In genomic region chr13:60518010-60518409, GRCm38 (mm10) we compare ENCODE assay signal across 25 mouse cellular contexts.
A peak's percentile ranks its signal among the peaks of the same experiment; 100 is the strongest.
DNase-seq lines count a peak whose midpoint lies in the region; ATAC-seq and TF ChIP-seq lines count a peak whose summit lies in the region.
"Had no signal": no experiment of that assay in that cellular context is flagged by ENCODE, and none has a peak within 500 bp of the region (broad histone marks: within the 10 kb centered on the region; RNA-seq: fewer than 3 reads in every experiment).

No protein-coding gene starts in this region.

- no peak overlapping the region for H3K27ac ChIP-seq in kidney, embryonic 15.5 days
- no peak overlapping the region for H3K27ac ChIP-seq in kidney, embryonic 14.5 days (ENCODE audit: low read depth, low read length)
- no peak overlapping the region for H3K27ac ChIP-seq in kidney, postnatal 0 days
- H3K27ac ChIP-seq: embryonic facial prominence, embryonic 10.5 days; embryonic facial prominence, embryonic 12.5 days; forebrain, embryonic 13.5 days had no signal

- no peak overlapping the region for H3K4me3 ChIP-seq in kidney, embryonic 15.5 days (replicated peaks)
- no peak overlapping the region for H3K4me3 ChIP-seq in kidney, embryonic 14.5 days (ENCODE audit: low read length)
- H3K4me3 ChIP-seq in kidney, postnatal 0 days (replicated peaks; ENCODE audit: low read depth, low read length): no peak overlapping the region
- H3K4me3 ChIP-seq: embryonic facial prominence, embryonic 10.5 days; embryonic facial prominence, embryonic 12.5 days; forebrain, embryonic 13.5 days had no signal

- 65% methylated on average over 2 of the region's 2 CpGs for WGBS in kidney, embryonic 15.5 days
- 82% methylated on average over 2 of the region's 2 CpGs for WGBS in kidney, embryonic 14.5 days
- WGBS in kidney, postnatal 0 days: 65% methylated on average over 2 of the region's 2 CpGs

- H3K36me3 ChIP-seq in kidney, embryonic 15.5 days: no peaks in the 10 kb centered on the region
- no peaks in the 10 kb centered on the region for H3K36me3 ChIP-seq in kidney, embryonic 14.5 days (ENCODE audit: control insufficient read depth, insufficient read depth, low read length)
- no peaks in the 10 kb centered on the region for H3K36me3 ChIP-seq in kidney, postnatal 0 days (ENCODE audit: insufficient read depth, low read length)
- H3K36me3 ChIP-seq: embryonic facial prominence, embryonic 10.5 days; embryonic facial prominence, embryonic 12.5 days; G1E had no signal

- no peak overlapping the region for H3K4me2 ChIP-seq in kidney, embryonic 15.5 days
- no peak overlapping the region for H3K4me2 ChIP-seq in kidney, embryonic 14.5 days (replicated peaks; ENCODE audit: low read depth, low read length)
- no peak overlapping the region for H3K4me2 ChIP-seq in kidney, postnatal 0 days (ENCODE audit: low read length)
- H3K4me2 ChIP-seq: embryonic facial prominence, embryonic 12.5 days; forebrain, embryonic 13.5 days had no signal

- no peak overlapping the region for H3K9ac ChIP-seq in kidney, embryonic 15.5 days
- no peak overlapping the region for H3K9ac ChIP-seq in kidney, embryonic 14.5 days (ENCODE audit: low read depth, low read length)
- H3K9ac ChIP-seq in kidney, postnatal 0 days (ENCODE audit: low read depth, low read length): no peak overlapping the region
- H3K9ac ChIP-seq: embryonic facial prominence, embryonic 12.5 days; forebrain, embryonic 13.5 days had no signal

- intact Hi-C loops in heart, postnatal 36 days (cut with DNase I): no loop called here

- no peak for TF ChIP-seq CTCF in kidney, postnatal 0 days (IDR thresholded peaks at IDR 0.05; ENCODE audit: low read depth)

- peak; percentile 42 for DNase-seq in heart, adult 11 months
- DNase-seq in heart, postnatal 36 days: no peak
- peak; percentile 21 to 37 for DNase-seq in kidney, adult 8-10 months
- no peak for DNase-seq in kidney, postnatal 4 days
- DNase-seq in kidney, postnatal 0 days (ENCODE audit: low spot score): no peak
- DNase-seq in kidney, postnatal 25 days: no peak
- DNase-seq: adrenal gland, adult 8-10 months; adrenal gland, postnatal 14 days; adrenal gland, postnatal 36 days; B cell, adult 2 months; cerebellum, adult 11-12 months; cerebellum, adult 2 months; cerebellum, adult 9-10 months; cerebellum, postnatal 10 days; cerebellum, postnatal 25 days had no signal

- no peaks in the 10 kb centered on the region for H3K9me3 ChIP-seq in kidney, embryonic 15.5 days (replicated peaks)
- no peaks in the 10 kb centered on the region for H3K9me3 ChIP-seq in kidney, embryonic 14.5 days (ENCODE audit: control insufficient read depth, low read length)
- no peaks in the 10 kb centered on the region for H3K9me3 ChIP-seq in kidney, postnatal 0 days (replicated peaks; ENCODE audit: low read length)
- H3K9me3 ChIP-seq: embryonic facial prominence, embryonic 10.5 days; embryonic facial prominence, embryonic 12.5 days; forebrain, embryonic 13.5 days had no signal

- H3K27me3 ChIP-seq in kidney, embryonic 15.5 days: no peaks in the 10 kb centered on the region
- H3K27me3 ChIP-seq in kidney, embryonic 14.5 days (ENCODE audit: control insufficient read depth, insufficient read depth, low read length): no peaks in the 10 kb centered on the region
- no peaks in the 10 kb centered on the region for H3K27me3 ChIP-seq in kidney, postnatal 0 days (ENCODE audit: insufficient read depth, low read length)
- H3K27me3 ChIP-seq: CH12.LX; embryonic facial prominence, embryonic 12.5 days; forebrain, embryonic 13.5 days; Patski had no signal

- ATAC-seq in kidney, embryonic 15.5 days (replicated peaks; ENCODE audit: low FRiP score): peak; percentile 46; the same call in 1 of the 2 replicates
- no peak for ATAC-seq in kidney, embryonic 14.5 days (ENCODE audit: low FRiP score, low TSS enrichment)
- peak; percentile 54; the same call in 1 of the 2 replicates for ATAC-seq in kidney, postnatal 0 days (replicated peaks; ENCODE audit: low FRiP score, low read depth)
- ATAC-seq: activated CD4-positive, CD25-positive, alpha-beta regulatory T cell, adult 4 months; CD4-positive, CD25-positive, alpha-beta regulatory T cell, adult 4 months; forebrain, embryonic 13.5 days; Patski had no signal

- 0 out of 2 replicates have a peak, but pooled peaks cover 10% of the 10 kb centered on the region for H3K4me1 ChIP-seq in kidney, embryonic 15.5 days
- H3K4me1 ChIP-seq in kidney, embryonic 14.5 days (ENCODE audit: control insufficient read depth, insufficient read depth, low read length): 0 out of 2 replicates have a peak, but pooled peaks cover 2% of the 10 kb centered on the region
- H3K4me1 ChIP-seq in kidney, postnatal 0 days (replicated peaks; ENCODE audit: insufficient read depth, low read length): no peaks in the 10 kb centered on the region

Comparison
In these comparisons a context has a peak if more than half of its experiments do, and no peak if none do; other contexts are left out.
1. DNase-seq: peak in heart, adult 11 months (single experiment) and kidney, adult 8-10 months (2 of 2); none in heart, postnatal 36 days (0 of 2), kidney, postnatal 4 days (0 of 2), kidney, postnatal 0 days (single experiment) and kidney, postnatal 25 days (0 of 2).